Mouse (Mus musculus): ENCODE measurements at regions not wholly inside any gene's neighbourhood (a gene's known extent, or its start where the extent isn't known, plus 50 kb on each side); places are given as distances from the start of the nearest gene placed in this dataset.

- no peaks in the 10 kb centered on the region for H3K9me3 ChIP-seq (ENCODE audit: control insufficient read depth, low read length)
These were observed 2177.0 kb downstream of the 9330182O14Rik start for GRCm38 (mm10) chr15:42311166-42311565.

GRCm38 (mm10) chr15:42320349-42320748 lies 2186.2 kb downstream of the 9330182O14Rik start:
- Histone ChIP-seq H3K9ac (ENCODE audit: low read depth, low read length) (no peak overlapping the region), H3K4me3 (ENCODE audit: low read length) (no peak overlapping the region), H3K27me3 (replicated peaks; ENCODE audit: control insufficient read depth, insufficient read depth, low read length) (no peaks in the 10 kb centered on the region), H3K36me3 (ENCODE audit: control insufficient read depth, insufficient read depth, low read length) (no peaks in the 10 kb centered on the region), H3K9me3 (ENCODE audit: control insufficient read depth, low read length) (no peaks in the 10 kb centered on the region), H3K27ac (ENCODE audit: low read depth, low read length) (no peak overlapping the region), H3K4me1 (ENCODE audit: control insufficient read depth, insufficient read depth, low read depth, low read length) (peaks cover under 1% of the 10 kb centered on the region; the same call in 1 of the 2 replicates), H3K4me2 (ENCODE audit: low read length) (no peak overlapping the region)
- peak; percentile 75; the same call in 1 of the 2 replicates for ATAC-seq
- WGBS, result 36% methylated on average over 1 of the region's 1 CpGs

More at GRCm38 (mm10) chr15:42311166-42311565, 2177.0 kb downstream of the 9330182O14Rik start:
- Histone ChIP-seq H3K36me3 (ENCODE audit: control insufficient read depth, insufficient read depth, low read length) (no peaks in the 10 kb centered on the region), H3K27me3 (replicated peaks; ENCODE audit: control insufficient read depth, insufficient read depth, low read length) (no peaks in the 10 kb centered on the region), H3K4me2 (ENCODE audit: low read length) (no peak overlapping the region), H3K27ac (ENCODE audit: low read depth, low read length) (no peak overlapping the region), H3K4me3 (ENCODE audit: low read length) (no peak overlapping the region), H3K4me1 (ENCODE audit: control insufficient read depth, insufficient read depth, low read depth, low read length) (no peaks in the 10 kb centered on the region), H3K9ac (ENCODE audit: low read depth, low read length) (no peak overlapping the region)
- WGBS, result 69% methylated on average over 4 of the region's 4 CpGs
- ATAC-seq, result no peak

GRCm38 (mm10) chr15:42322940-42323339 lies 2188.8 kb downstream of the 9330182O14Rik start:
- no peak for ATAC-seq
- 90% methylated on average over 1 of the region's 1 CpGs for whole genome bisulfite sequencing
- H3K36me3 ChIP-seq (ENCODE audit: control insufficient read depth, insufficient read depth, low read length), result no peaks in the 10 kb centered on the region

DNA sequence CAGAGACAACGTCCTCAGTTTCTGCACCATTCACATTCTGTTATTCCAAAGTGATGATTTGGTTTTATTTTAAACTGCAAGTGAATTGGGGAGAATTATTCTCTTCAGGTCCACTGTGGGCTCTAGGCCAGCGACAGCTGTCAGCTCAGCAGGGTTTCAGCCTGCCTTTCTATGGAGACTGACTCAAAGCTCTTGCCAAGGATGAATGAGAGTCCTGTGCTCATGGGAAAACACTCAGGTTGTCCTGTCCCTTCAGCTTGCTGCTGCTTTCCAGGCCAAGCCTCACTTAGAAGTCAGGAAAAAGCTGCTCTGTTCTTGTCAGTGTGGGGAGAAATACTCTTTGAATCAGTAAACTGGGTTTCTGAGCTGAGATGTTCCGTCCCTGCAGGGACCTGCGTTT lies 2191.1 kb downstream of the 9330182O14Rik start:
- H3K9ac ChIP-seq (ENCODE audit: low read depth, low read length), result no peak overlapping the region
- H3K27me3 ChIP-seq (replicated peaks; ENCODE audit: control insufficient read depth, insufficient read depth, low read length), result no peaks in the 10 kb centered on the region
- H3K4me2 ChIP-seq (ENCODE audit: low read length), result no peak overlapping the region
- H3K4me1 ChIP-seq (ENCODE audit: control insufficient read depth, insufficient read depth, low read depth, low read length), result peaks cover 3% of the 10 kb centered on the region; the same call in 1 of the 2 replicates
- ATAC-seq, result peak; percentile 89
- H3K4me3 ChIP-seq (ENCODE audit: low read length), result no peak overlapping the region
- WGBS, result 40% methylated on average over 4 of the region's 4 CpGs
- no peaks in the 10 kb centered on the region for H3K36me3 ChIP-seq (ENCODE audit: control insufficient read depth, insufficient read depth, low read length)
- no peaks in the 10 kb centered on the region for H3K9me3 ChIP-seq (ENCODE audit: control insufficient read depth, low read length)
- no peak overlapping the region for H3K27ac ChIP-seq (ENCODE audit: low read depth, low read length)

More at GRCm38 (mm10) chr15:42322940-42323339, 2188.8 kb downstream of the 9330182O14Rik start:
- Histone ChIP-seq H3K4me3 (ENCODE audit: low read length) (no peak overlapping the region), H3K4me1 (ENCODE audit: control insufficient read depth, insufficient read depth, low read depth, low read length) (peaks cover 3% of the 10 kb centered on the region; the same call in 1 of the 2 replicates), H3K4me2 (ENCODE audit: low read length) (no peak overlapping the region), H3K27me3 (replicated peaks; ENCODE audit: control insufficient read depth, insufficient read depth, low read length) (no peaks in the 10 kb centered on the region), H3K9ac (ENCODE audit: low read depth, low read length) (no peak overlapping the region), H3K9me3 (ENCODE audit: control insufficient read depth, low read length) (no peaks in the 10 kb centered on the region), H3K27ac (ENCODE audit: low read depth, low read length) (no peak overlapping the region)

DNA sequence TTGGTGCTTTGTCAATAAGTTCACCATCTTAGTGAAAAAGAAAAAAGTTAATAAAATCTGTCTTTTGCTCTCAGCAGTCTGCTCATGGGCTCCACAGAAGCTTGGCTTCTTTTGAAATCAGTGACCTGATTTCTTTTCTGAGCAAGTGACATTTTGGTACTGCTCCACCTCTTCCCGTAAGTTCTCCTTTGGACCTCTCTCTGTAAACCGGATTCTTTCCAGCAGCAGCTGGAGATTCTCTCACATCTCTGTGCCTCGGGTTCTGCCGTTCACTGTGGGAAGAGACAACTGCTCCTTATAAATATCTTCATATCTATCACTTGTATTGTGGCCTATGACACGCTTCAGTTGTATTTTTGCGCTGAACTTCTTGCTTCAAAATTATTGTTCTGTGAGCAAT lies 2194.4 kb downstream of the 9330182O14Rik start:
- H3K4me3 ChIP-seq (ENCODE audit: low read length), result no peak overlapping the region
- H3K27me3 ChIP-seq (replicated peaks; ENCODE audit: control insufficient read depth, insufficient read depth, low read length), result no peaks in the 10 kb centered on the region
- no peak overlapping the region for H3K4me2 ChIP-seq (ENCODE audit: low read length)
- 82% methylated on average over 6 of the region's 6 CpGs for WGBS
- H3K9me3 ChIP-seq (ENCODE audit: control insufficient read depth, low read length), result no peaks in the 10 kb centered on the region
- no peak overlapping the region for H3K9ac ChIP-seq (ENCODE audit: low read depth, low read length)
- ATAC-seq, result no peak
- no peaks in the 10 kb centered on the region for H3K36me3 ChIP-seq (ENCODE audit: control insufficient read depth, insufficient read depth, low read length)
- peaks cover 3% of the 10 kb centered on the region; the same call in 1 of the 2 replicates for H3K4me1 ChIP-seq (ENCODE audit: control insufficient read depth, insufficient read depth, low read depth, low read length)
- no peak overlapping the region for H3K27ac ChIP-seq (ENCODE audit: low read depth, low read length)

DNA sequence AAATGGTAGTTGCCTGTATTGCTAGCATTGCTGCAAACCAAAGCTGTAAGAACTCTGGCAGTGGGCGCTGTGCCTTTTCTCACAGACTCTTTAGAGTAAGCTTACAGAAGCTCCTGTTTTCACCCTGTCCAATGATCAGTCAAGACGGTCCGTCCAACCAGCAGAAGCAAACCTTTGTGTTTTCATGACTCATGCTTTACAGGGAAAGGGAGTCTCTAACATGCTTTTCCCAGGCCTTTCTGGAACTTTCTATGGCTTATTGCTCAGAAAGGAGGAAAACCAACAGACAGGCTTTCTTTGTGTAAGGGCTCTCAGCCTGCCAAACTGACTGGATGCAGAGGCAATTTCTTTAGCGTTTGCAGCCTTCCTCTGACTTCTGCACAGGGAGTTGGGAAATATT lies 2195.6 kb downstream of the 9330182O14Rik start:
- H3K27ac ChIP-seq (ENCODE audit: low read depth, low read length), result no peak overlapping the region
- no peaks in the 10 kb centered on the region for H3K36me3 ChIP-seq (ENCODE audit: control insufficient read depth, insufficient read depth, low read length)
- no peaks in the 10 kb centered on the region for H3K27me3 ChIP-seq (replicated peaks; ENCODE audit: control insufficient read depth, insufficient read depth, low read length)
- no peaks in the 10 kb centered on the region for H3K9me3 ChIP-seq (ENCODE audit: control insufficient read depth, low read length)
- H3K4me1 ChIP-seq (ENCODE audit: control insufficient read depth, insufficient read depth, low read depth, low read length), result peaks cover 3% of the 10 kb centered on the region; the same call in 1 of the 2 replicates
- H3K4me2 ChIP-seq (ENCODE audit: low read length), result no peak overlapping the region
- H3K4me3 ChIP-seq (ENCODE audit: low read length), result no peak overlapping the region
- 67% methylated on average over 4 of the region's 4 CpGs for WGBS
- no peak overlapping the region for H3K9ac ChIP-seq (ENCODE audit: low read depth, low read length)
- peak; percentile 80 for ATAC-seq

GRCm38 (mm10) chr15:42333642-42334041 lies 2199.5 kb downstream of the 9330182O14Rik start:
- Histone ChIP-seq H3K27me3 (replicated peaks; ENCODE audit: control insufficient read depth, insufficient read depth, low read length) (no peaks in the 10 kb centered on the region), H3K4me1 (ENCODE audit: control insufficient read depth, insufficient read depth, low read depth, low read length) (no peaks in the 10 kb centered on the region), H3K4me2 (ENCODE audit: low read length) (no peak overlapping the region), H3K9ac (ENCODE audit: low read depth, low read length) (no peak overlapping the region), H3K27ac (ENCODE audit: low read depth, low read length) (no peak overlapping the region), H3K9me3 (ENCODE audit: control insufficient read depth, low read length) (no peaks in the 10 kb centered on the region), H3K36me3 (ENCODE audit: control insufficient read depth, insufficient read depth, low read length) (no peaks in the 10 kb centered on the region), H3K4me3 (ENCODE audit: low read length) (no peak overlapping the region)
- whole genome bisulfite sequencing, result 95% methylated on average over 6 of the region's 6 CpGs
- ATAC-seq, result no peak

- Histone ChIP-seq H3K4me3 (ENCODE audit: low read length) (no peak overlapping the region), H3K27me3 (replicated peaks; ENCODE audit: control insufficient read depth, insufficient read depth, low read length) (no peaks in the 10 kb centered on the region), H3K4me1 (ENCODE audit: control insufficient read depth, insufficient read depth, low read depth, low read length) (no peaks in the 10 kb centered on the region), H3K36me3 (ENCODE audit: control insufficient read depth, insufficient read depth, low read length) (no peaks in the 10 kb centered on the region), H3K27ac (ENCODE audit: low read depth, low read length) (no peak overlapping the region), H3K4me2 (ENCODE audit: low read length) (no peak overlapping the region), H3K9me3 (ENCODE audit: control insufficient read depth, low read length) (no peaks in the 10 kb centered on the region), H3K9ac (ENCODE audit: low read depth, low read length) (no peak overlapping the region)
- ATAC-seq, result no peak
- WGBS, result 87% methylated on average over 3 of the region's 3 CpGs
These were observed 2212.0 kb downstream of the 9330182O14Rik start for GRCm38 (mm10) chr15:42346131-42346530.

DNA sequence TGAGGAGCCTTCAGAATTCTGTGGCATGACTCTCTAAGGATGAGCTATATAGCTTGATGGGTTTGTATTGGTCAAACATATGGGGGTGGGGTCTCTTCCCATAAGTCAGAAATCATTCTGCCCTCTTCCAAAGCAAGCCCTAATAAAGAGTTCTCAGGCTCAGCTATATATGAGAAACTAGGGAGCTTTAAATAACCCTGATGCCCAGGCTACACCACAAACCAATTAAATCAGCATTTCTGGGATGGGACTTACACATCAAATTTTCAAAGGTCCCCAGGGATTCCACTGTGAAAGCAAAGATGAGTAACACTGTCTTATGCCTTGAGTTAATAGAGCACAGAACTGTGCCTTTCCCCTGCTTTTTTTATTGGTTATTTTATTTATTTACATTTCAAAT lies 2227.7 kb downstream of the 9330182O14Rik start:
- H3K9ac ChIP-seq (ENCODE audit: low read depth, low read length), result no peak overlapping the region
- H3K36me3 ChIP-seq (ENCODE audit: control insufficient read depth, insufficient read depth, low read length), result no peaks in the 10 kb centered on the region
- no peak for ATAC-seq
- H3K27ac ChIP-seq (ENCODE audit: low read depth, low read length), result no peak overlapping the region
- no peaks in the 10 kb centered on the region for H3K9me3 ChIP-seq (ENCODE audit: control insufficient read depth, low read length)
- H3K4me1 ChIP-seq (ENCODE audit: control insufficient read depth, insufficient read depth, low read depth, low read length), result no peaks in the 10 kb centered on the region
- no peak overlapping the region for H3K4me3 ChIP-seq (ENCODE audit: low read length)
- H3K4me2 ChIP-seq (ENCODE audit: low read length), result no peak overlapping the region
- no peaks in the 10 kb centered on the region for H3K27me3 ChIP-seq (replicated peaks; ENCODE audit: control insufficient read depth, insufficient read depth, low read length)

GRCm38 (mm10) chr15:42364979-42365378 lies 2230.8 kb downstream of the 9330182O14Rik start:
- Histone ChIP-seq H3K9ac (ENCODE audit: low read depth, low read length) (no peak overlapping the region), H3K36me3 (ENCODE audit: control insufficient read depth, insufficient read depth, low read length) (no peaks in the 10 kb centered on the region), H3K27me3 (replicated peaks; ENCODE audit: control insufficient read depth, insufficient read depth, low read length) (no peaks in the 10 kb centered on the region), H3K9me3 (ENCODE audit: control insufficient read depth, low read length) (no peaks in the 10 kb centered on the region), H3K27ac (ENCODE audit: low read depth, low read length) (no peak overlapping the region), H3K4me2 (ENCODE audit: low read length) (no peak overlapping the region), H3K4me3 (ENCODE audit: low read length) (no peak overlapping the region), H3K4me1 (ENCODE audit: control insufficient read depth, insufficient read depth, low read depth, low read length) (no peaks in the 10 kb centered on the region)
- WGBS, result 89% methylated on average over 1 of the region's 1 CpGs
- no peak for ATAC-seq
